Mouse (Mus musculus) kidney, postnatal 0 days (tissue): Measurements from ENCODE around the gene Sowaha. TPM values are rescaled to one million over a fixed set of nuclear protein-coding genes. Genes with fewer than 3 reads are reported as not detected.

ENCODE experiments used
- ATAC-seq: fragments of 200-750 bp; cut with Nextera tagmentation; replicated peaks from 2 replicates; pipeline ENCODE4 v1.8.0; 2017; ENCODE audit warnings: low read depth, moderate number of reproducible peaks, moderate TSS enrichment, moderate library complexity; ENCODE audit not compliant: low FRiP score
- DNase-seq: peaks from one replicate; pipeline ENCODE4 v3.0.0-alpha.2; 2016; ENCODE audit warnings: low spot score
- H3K27ac ChIP-seq: fragments of 300-500 bp; sonication (generic); 2 replicates; pipeline ENCODE4 v1.5.1; 2014; ENCODE audit warnings: mild to moderate bottlenecking
- H3K27me3 ChIP-seq: fragments of 300-500 bp; sonication (generic); 2 replicates; pipeline ENCODE4 v1.6.1; 2014; ENCODE audit warnings: low read length, mixed read lengths; ENCODE audit not compliant: insufficient read depth
- H3K36me3 ChIP-seq: fragments of 300-500 bp; sonication (generic); 2 replicates; pipeline ENCODE4 v1.6.1; 2014; ENCODE audit warnings: low read length, mixed read lengths; ENCODE audit not compliant: insufficient read depth
- H3K4me1 ChIP-seq: fragments of 300-500 bp; sonication (generic); replicated peaks from 2 replicates; pipeline ENCODE4 v1.6.1; 2014; ENCODE audit warnings: antibody characterized with exemption, low read length, mixed read lengths; ENCODE audit not compliant: insufficient read depth
- H3K4me2 ChIP-seq: fragments of 300-500 bp; sonication (generic); 2 replicates; pipeline ENCODE4 v1.6.1; 2014; ENCODE audit warnings: mild to moderate bottlenecking, low read length, moderate library complexity, mixed read lengths
- H3K4me3 ChIP-seq: fragments of 300-500 bp; sonication (generic); replicated peaks from 2 replicates; pipeline ENCODE4 v1.5.1; 2014; ENCODE audit warnings: low read depth, low read length
- H3K9ac ChIP-seq: fragments of 300-500 bp; sonication (generic); 2 replicates; pipeline ENCODE4 v1.6.1; 2014; ENCODE audit warnings: low read depth, low read length
- H3K9me3 ChIP-seq: fragments of 300-500 bp; sonication (generic); replicated peaks from 2 replicates; pipeline ENCODE4 v1.6.1; 2016; ENCODE audit warnings: low read length, inconsistent platforms, mixed read lengths
- CTCF ChIP-seq: IDR thresholded peaks from 2 replicates; pipeline ENCODE4 v1.5.1; 2016; ENCODE audit warnings: antibody characterized with exemption, low read depth, mild to moderate bottlenecking, moderate library complexity
- WGBS: fragments of 180-500 bp; shearing (Covaris S2); extraction: QIAGEN DNeasy Blood & Tissue Kit; methylation state at CpG from one replicate; pipeline ENCODE4 v1.1.7; 2014; 5-methylcytosine and 5-hydroxymethylcytosine counted together
- polyA plus RNA-seq: library from polyadenylated mRNA; unstranded; fragments of >200 nt; fragmentation: Nextera tagmentation; extraction: Ambion mirVana; gene quantifications from 2 replicates; pipeline ENCODE4 v1.2.1, GENCODE M21; 2015

Sowaha gene
- polyA plus RNA-seq, 1 experiment from 2014 or later = 0.39 TPM

DNA sequence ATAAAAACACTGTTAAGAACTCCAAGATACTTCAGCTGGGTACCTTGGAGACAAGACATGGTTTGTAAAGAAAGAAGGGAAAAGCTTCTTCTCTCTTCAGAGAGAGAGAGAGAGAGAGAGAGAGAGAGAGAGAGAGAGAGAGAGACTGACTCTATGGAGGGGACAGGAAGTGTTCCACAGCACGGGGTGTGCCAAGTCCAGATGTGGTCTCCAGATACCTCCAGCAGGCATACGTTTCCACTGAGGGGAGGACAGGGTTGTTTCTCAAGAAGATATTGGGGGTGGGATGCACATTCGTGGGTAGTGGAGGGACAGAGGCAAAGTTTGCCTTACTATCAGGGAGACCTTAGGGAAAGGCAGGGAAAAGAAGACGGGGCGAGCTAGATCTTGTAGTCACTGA lies 38.7 kb upstream of the Sowaha start:
- H3K27ac ChIP-seq = no peak overlapping the region
- H3K36me3 ChIP-seq = no peaks in the 10 kb centered on the region
- TF ChIP-seq CTCF = no peak
- H3K4me1 ChIP-seq = peaks cover 6% of the 10 kb centered on the region
- no peak overlapping the region for H3K9ac ChIP-seq
- WGBS = 54% methylated on average over 5 of the region's 5 CpGs
- ATAC-seq = no peak
- H3K4me2 ChIP-seq = no peak overlapping the region
- H3K9me3 ChIP-seq = no peaks in the 10 kb centered on the region
- no peak for DNase-seq
- no peak overlapping the region for H3K4me3 ChIP-seq
- no peaks in the 10 kb centered on the region for H3K27me3 ChIP-seq

DNA sequence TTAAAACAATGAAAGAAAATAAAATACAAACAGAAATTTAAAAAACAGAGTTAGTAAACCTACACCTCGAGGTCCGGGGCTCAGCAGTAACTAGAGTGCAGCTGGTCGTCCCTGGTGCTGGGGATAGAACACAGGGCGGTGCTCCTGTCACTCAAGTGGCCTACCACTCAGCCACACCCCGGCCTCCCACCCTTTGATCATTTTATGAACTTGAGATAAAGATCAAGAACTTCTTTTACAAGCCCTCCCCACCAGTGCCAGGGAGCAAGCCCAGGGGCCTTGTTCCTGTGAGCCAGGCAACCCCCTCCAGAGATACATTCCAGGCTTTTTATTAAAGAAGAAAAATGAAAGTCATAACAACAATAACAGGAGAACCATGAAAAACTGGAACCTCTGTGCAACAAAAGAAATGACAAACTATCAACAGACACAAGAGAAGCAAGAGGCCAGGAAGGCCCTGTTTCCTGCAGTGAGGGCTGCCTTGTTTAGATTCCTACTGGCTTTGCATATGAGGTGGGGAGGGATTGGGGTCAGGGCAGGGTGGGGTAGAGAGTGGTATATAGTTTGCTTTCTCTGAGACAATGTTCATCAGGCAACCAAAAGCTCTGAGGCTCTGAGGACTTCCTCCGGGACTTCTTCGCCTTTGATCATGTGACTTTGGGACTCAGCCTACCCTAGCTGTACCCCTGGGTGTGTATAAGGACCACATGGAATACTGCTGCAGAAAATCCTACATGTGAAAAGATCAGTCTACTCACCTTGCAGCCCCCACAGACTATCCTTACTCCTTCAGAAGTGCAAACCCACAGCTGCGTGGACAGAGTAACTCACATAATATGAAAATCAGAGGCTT lies 36.9 kb upstream of the Sowaha start:
- Histone ChIP-seq H3K9me3 (no peaks in the 10 kb centered on the region), H3K27ac (no peak overlapping the region), H3K4me3 (no peak overlapping the region), H3K4me1 (peaks cover 6% of the 10 kb centered on the region; the same call in 1 of the 2 replicates), H3K27me3 (no peaks in the 10 kb centered on the region), H3K36me3 (no peaks in the 10 kb centered on the region), H3K9ac (no peak overlapping the region), H3K4me2 (no peak overlapping the region)
- ATAC-seq = no peak
- WGBS = 51% methylated on average over 8 of the region's 8 CpGs
- no peak for DNase-seq
- TF ChIP-seq CTCF = no peak

DNA sequence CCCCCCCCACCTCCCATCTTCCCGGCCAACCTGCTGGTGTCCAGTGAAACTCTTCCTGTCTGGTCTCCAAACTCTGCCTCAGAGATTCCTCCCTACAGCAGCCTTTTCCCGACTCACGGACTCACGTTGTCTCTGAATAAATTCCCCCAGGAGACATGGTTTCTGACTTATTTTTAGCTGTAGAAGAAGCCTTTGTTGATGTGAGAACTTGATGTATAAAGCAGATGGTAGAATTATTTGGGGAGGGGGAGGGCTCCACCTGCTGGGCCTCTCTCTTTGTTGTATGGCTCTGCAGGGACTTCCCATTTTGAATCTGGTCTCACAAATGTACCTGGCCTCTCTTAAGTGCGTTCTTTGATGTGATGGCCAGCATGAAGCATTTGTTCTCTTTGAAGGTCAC lies 30.3 kb upstream of the Sowaha start:
- H3K4me3 ChIP-seq = no peak overlapping the region
- ATAC-seq = no peak
- WGBS = 32% methylated on average over 5 of the region's 5 CpGs
- H3K4me2 ChIP-seq = no peak overlapping the region
- no peaks in the 10 kb centered on the region for H3K9me3 ChIP-seq
- no peak overlapping the region for H3K9ac ChIP-seq
- no peak overlapping the region for H3K27ac ChIP-seq
- no peaks in the 10 kb centered on the region for H3K36me3 ChIP-seq
- no peak for DNase-seq
- TF ChIP-seq CTCF = peak; percentile 35
- no peaks in the 10 kb centered on the region for H3K27me3 ChIP-seq
- H3K4me1 ChIP-seq = no peaks in the 10 kb centered on the region

DNA sequence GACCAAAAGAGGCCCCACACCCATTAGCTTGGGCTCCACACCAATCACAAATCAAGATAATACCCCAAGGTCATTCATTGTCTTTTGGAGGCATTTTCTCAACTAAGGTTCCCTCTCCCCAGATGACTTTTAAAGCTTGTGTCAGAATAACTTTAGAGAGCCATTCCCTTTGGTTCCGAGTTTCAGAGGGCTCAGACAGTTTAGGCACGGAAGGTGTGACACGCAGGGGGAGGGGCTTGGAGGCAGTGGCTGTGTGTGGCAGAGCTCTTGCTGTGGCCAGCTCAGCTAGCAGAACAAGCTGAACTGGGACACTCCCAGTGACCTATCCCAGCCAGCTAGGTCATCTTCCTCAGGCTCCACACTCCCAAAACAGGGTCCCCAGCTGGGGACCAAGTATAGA lies 28.5 kb upstream of the Sowaha start:
- ATAC-seq (no peak), DNase-seq (no peak)
- WGBS = 51% methylated on average over 3 of the region's 3 CpGs
- Histone ChIP-seq H3K9me3 (no peaks in the 10 kb centered on the region), H3K9ac (no peak overlapping the region), H3K4me1 (no peaks in the 10 kb centered on the region), H3K4me2 (no peak overlapping the region), H3K27ac (no peak overlapping the region), H3K27me3 (no peaks in the 10 kb centered on the region), H3K4me3 (no peak overlapping the region), H3K36me3 (no peaks in the 10 kb centered on the region)
- TF ChIP-seq CTCF = no peak

DNA sequence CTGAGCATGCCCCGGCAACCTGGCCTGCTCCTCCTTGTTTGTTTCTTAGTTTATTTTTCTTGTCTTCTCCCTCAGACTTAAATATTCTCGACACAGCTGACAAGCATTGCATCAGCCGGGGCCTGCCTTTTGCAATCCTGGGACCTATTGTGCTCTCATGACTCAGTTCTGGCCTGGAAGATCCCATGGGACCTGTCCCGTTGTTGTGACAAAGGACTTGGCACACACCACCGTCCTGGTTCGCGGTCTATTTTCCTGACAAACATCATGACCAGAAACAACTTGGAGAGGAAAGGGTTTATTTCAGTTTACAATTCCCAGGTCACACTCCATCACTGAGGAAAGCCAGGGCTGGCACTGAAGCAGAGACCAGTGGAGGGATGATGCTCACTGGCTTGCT lies 28.1 kb upstream of the Sowaha start:
- no peak for ATAC-seq
- no peak for DNase-seq
- WGBS = 46% methylated on average over 7 of the region's 7 CpGs
- Histone ChIP-seq H3K9ac (no peak overlapping the region), H3K27ac (no peak overlapping the region), H3K4me1 (no peaks in the 10 kb centered on the region), H3K27me3 (no peaks in the 10 kb centered on the region), H3K4me2 (no peak overlapping the region), H3K36me3 (no peaks in the 10 kb centered on the region), H3K4me3 (no peak overlapping the region), H3K9me3 (no peaks in the 10 kb centered on the region)
- TF ChIP-seq CTCF = no peak

DNA sequence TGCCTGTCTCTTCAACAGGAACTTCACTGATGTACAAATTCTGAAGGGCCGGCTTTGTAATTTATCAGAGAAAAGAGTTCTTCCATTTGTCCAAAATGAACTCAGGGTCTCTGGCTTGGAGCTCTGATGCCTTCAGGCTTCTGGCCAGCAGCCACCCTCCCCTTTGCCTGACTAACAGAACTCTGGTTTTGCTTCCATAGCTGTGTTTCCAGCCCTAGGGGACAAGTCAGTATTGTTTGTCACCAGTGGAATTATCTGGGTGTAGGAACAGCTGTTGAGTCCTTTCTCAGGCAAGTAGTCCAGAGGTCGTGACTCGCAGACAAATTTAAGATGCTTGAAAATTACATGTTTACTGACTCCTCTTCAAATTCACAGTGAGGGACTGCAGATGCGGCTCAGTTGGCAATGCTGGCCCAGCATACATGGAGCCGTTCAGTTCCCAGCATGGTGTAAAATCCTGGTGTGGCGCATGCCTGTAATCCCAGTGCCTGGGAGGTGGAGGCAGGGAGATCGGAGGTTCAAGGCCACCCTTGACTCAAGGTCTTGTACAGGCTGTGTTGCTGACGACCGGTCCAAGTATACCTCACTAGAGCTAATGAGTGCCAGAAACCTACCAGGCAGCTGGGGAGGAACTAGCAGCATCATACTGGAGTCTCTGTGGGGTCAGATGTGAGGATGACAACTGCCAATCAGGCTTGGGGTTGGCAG lies 27.2 kb upstream of the Sowaha start:
- H3K4me2 ChIP-seq = no peak overlapping the region
- no peak overlapping the region for H3K4me3 ChIP-seq
- H3K27ac ChIP-seq = no peak overlapping the region
- ATAC-seq = no peak
- H3K9me3 ChIP-seq = no peaks in the 10 kb centered on the region
- WGBS = 88% methylated on average over 9 of the region's 9 CpGs
- TF ChIP-seq CTCF = no peak
- no peak overlapping the region for H3K9ac ChIP-seq
- no peaks in the 10 kb centered on the region for H3K27me3 ChIP-seq
- no peak for DNase-seq
- no peaks in the 10 kb centered on the region for H3K36me3 ChIP-seq
- no peaks in the 10 kb centered on the region for H3K4me1 ChIP-seq
